Mouse (Mus musculus) forebrain, embryonic 16.5 days (tissue): ENCODE data around the gene Gm21976. TPM values are rescaled to one million over a fixed set of nuclear protein-coding genes. Genes with fewer than 3 reads are reported as not detected.
A peak's percentile ranks its signal among the peaks of the same experiment; 100 is the strongest.

Experiments
- ATAC-seq: fragments of 200-750 bp; cut with Nextera tagmentation; 2 replicates; pipeline ENCODE4 v1.8.0; 2017; ENCODE audit warnings: mild to moderate bottlenecking, moderate library complexity
- H3K27ac ChIP-seq: fragments of 300-500 bp; sonication (generic); 2 replicates; pipeline ENCODE4 v1.5.1; 2014; ENCODE audit warnings: low read length, control low read depth
- H3K27me3 ChIP-seq: fragments of 300-500 bp; sonication (generic); replicated peaks from 2 replicates; pipeline ENCODE4 v1.6.1; 2014; ENCODE audit warnings: low read length; ENCODE audit not compliant: control insufficient read depth, insufficient read depth
- H3K36me3 ChIP-seq: fragments of 300-500 bp; sonication (generic); 2 replicates; pipeline ENCODE4 v1.6.1; 2014; ENCODE audit not compliant: control insufficient read depth, insufficient read depth
- H3K4me1 ChIP-seq: fragments of 300-500 bp; sonication (generic); replicated peaks from 2 replicates; pipeline ENCODE4 v1.6.1; 2014; ENCODE audit warnings: low read length; ENCODE audit not compliant: control insufficient read depth, insufficient read depth
- H3K4me2 ChIP-seq: fragments of 300-500 bp; sonication (generic); 2 replicates; pipeline ENCODE4 v1.6.1; 2014; ENCODE audit warnings: mild to moderate bottlenecking, low read length, control low read depth
- H3K4me3 ChIP-seq: fragments of 300-500 bp; sonication (generic); replicated peaks from 2 replicates; pipeline ENCODE4 v1.5.1; 2014; ENCODE audit warnings: mild to moderate bottlenecking, low read length, control low read depth
- H3K9ac ChIP-seq: fragments of 300-500 bp; sonication (generic); replicated peaks from 2 replicates; pipeline ENCODE4 v1.6.1; 2014; ENCODE audit warnings: low read depth, low read length, control low read depth
- H3K9me3 ChIP-seq: fragments of 300-500 bp; sonication (generic); 2 replicates; pipeline ENCODE4 v1.6.1; 2016; ENCODE audit warnings: low read length; ENCODE audit not compliant: control insufficient read depth
- WGBS: fragments of 180-500 bp; shearing (Covaris S2); extraction: QIAGEN DNeasy Blood & Tissue Kit; methylation state at CpG from one replicate; pipeline ENCODE4 v1.1.7; 2014; 5-methylcytosine and 5-hydroxymethylcytosine counted together
- polyA plus RNA-seq: library from polyadenylated mRNA; unstranded; fragments of >200 nt; fragmentation: Nextera tagmentation; extraction: Ambion mirVana; gene quantifications from 2 replicates; pipeline ENCODE4 v1.2.1, GENCODE M21; 2015

Gene Gm21976
- polyA plus RNA-seq, 1 experiment from 2014 or later: not detected

- WGBS: under 1% methylated on average over 71 of the region's 71 CpGs
- peaks cover 15% of the 10 kb centered on the region for H3K36me3 ChIP-seq
- peak within 1 kb of the TSS; percentile 96 for H3K4me2 ChIP-seq
- peak within 1 kb of the TSS; percentile 73 for H3K4me3 ChIP-seq
- peaks cover 21% of the 10 kb centered on the region for H3K4me1 ChIP-seq
- H3K27ac ChIP-seq: peak within 1 kb of the TSS; percentile 93
- H3K9ac ChIP-seq: peak within 1 kb of the TSS; percentile 86
- peak; percentile 99 for ATAC-seq
- H3K9me3 ChIP-seq: no peaks in the 10 kb centered on the region
- no peaks in the 10 kb centered on the region for H3K27me3 ChIP-seq
Measured at GRCm38 (mm10) chr13:98262636-98263457, 16.8 kb upstream of the Gm21976 start, which contains the start of the genes Utp15 and Ankra2. TSS of gene Utp15 (minus strand) at chr13:98263041. TSS of gene Ankra2 (plus strand) at chr13:98263074.

GRCm38 (mm10) chr13:98263458-98263987, 16.2 kb upstream of the Gm21976 start:
- H3K4me3 ChIP-seq: peak overlapping the region; percentile 73
- under 1% methylated on average over 16 of the region's 16 CpGs for WGBS
- H3K36me3 ChIP-seq: peaks cover 12% of the 10 kb centered on the region
- H3K4me1 ChIP-seq: peaks cover 21% of the 10 kb centered on the region
- H3K9ac ChIP-seq: peak overlapping the region; percentile 86
- peak; percentile 37 for ATAC-seq
- peak overlapping the region; percentile 90 for H3K4me2 ChIP-seq
- H3K9me3 ChIP-seq: no peaks in the 10 kb centered on the region
- no peaks in the 10 kb centered on the region for H3K27me3 ChIP-seq
- H3K27ac ChIP-seq: peak overlapping the region; percentile 93

DNA sequence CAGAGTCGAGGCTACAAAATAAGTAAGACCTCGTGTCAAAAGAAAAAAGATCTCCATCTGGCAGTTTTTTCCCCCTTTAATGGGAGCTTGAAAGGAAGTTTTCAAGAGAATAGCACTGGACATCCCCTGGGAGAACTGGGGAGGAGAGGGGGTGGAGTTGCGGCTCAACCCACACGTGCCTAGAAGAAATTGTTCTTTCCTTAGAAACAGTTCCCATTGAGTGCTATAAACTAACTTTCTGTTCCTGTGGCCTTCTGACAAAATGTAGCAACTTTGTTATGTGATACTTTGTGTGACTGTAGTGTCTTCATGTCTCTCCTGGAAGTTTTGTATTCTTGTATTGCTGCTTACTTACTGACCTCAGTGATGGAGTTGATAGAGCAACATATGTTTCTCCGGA, 15.6 kb upstream of the Gm21976 start:
- WGBS: 29% methylated on average over 5 of the region's 5 CpGs
- no peak for ATAC-seq
- Histone ChIP-seq H3K36me3 (peaks cover 11% of the 10 kb centered on the region), H3K4me3 (peak overlapping the region; percentile 73), H3K9ac (peak overlapping the region; percentile 86), H3K27ac (no peak overlapping the region), H3K4me1 (peaks cover 21% of the 10 kb centered on the region), H3K27me3 (no peaks in the 10 kb centered on the region), H3K4me2 (peak overlapping the region; percentile 90), H3K9me3 (no peaks in the 10 kb centered on the region)

DNA sequence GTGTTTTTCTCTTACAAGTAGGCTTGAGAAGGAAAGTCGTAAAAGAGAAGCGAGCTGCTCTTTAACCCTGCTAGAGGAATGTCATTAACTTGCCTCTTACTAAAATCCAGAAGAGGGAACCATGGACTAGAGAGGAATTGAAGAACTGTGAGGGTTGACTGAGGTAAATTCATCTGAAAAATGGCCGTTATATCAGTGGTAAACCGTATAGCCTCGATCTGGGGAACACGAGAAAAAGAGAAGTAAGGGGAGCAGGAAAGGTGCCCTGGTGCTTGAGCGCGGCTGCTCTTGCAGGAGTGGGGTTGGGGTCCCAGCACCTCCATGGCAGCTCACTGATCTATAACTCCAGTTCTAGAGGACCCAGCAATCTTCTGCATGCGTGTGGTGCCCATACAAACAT, 5.7 kb upstream of the Gm21976 start:
- WGBS: 95% methylated on average over 9 of the region's 9 CpGs
- Histone ChIP-seq H3K4me2 (no peak overlapping the region), H3K27me3 (no peaks in the 10 kb centered on the region)

DNA sequence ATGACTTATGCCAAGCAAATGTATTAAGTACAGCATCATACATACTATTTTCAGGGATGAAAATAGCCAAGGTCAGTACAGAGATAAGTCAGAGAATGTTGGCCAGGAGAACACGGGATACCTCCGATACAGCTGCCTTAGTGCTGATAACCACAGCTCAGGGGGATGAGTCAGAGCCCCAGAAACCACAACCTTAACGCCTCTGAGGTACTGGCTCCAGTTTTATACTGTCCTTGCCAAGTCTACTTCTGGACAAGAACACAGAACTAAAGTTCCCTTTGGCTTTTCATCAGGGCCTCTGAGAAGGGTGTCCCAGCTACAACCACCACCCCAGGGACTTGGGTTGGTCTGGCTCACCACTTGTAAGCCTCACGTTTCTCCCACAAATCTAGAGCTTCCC, 4.0 kb upstream of the Gm21976 start:
- Histone ChIP-seq H3K36me3 (peaks cover 23% of the 10 kb centered on the region), H3K4me3 (no peak overlapping the region), H3K9ac (no peak overlapping the region), H3K4me1 (no peaks in the 10 kb centered on the region), H3K9me3 (no peaks in the 10 kb centered on the region), H3K4me2 (no peak overlapping the region), H3K27me3 (no peaks in the 10 kb centered on the region), H3K27ac (no peak overlapping the region)
- WGBS: 84% methylated on average over 4 of the region's 4 CpGs
- no peak for ATAC-seq

More for the DNA sequence above, 5.7 kb upstream of the Gm21976 start:
- Histone ChIP-seq H3K9ac (no peak overlapping the region), H3K4me3 (no peak overlapping the region), H3K4me1 (no peaks in the 10 kb centered on the region), H3K36me3 (peaks cover 29% of the 10 kb centered on the region), H3K27ac (no peak overlapping the region), H3K9me3 (no peaks in the 10 kb centered on the region)
- no peak for ATAC-seq

- no peaks in the 10 kb centered on the region for H3K27me3 ChIP-seq
- H3K27ac ChIP-seq: no peak overlapping the region
- H3K4me1 ChIP-seq: no peaks in the 10 kb centered on the region
- no peak overlapping the region for H3K4me3 ChIP-seq
- H3K4me2 ChIP-seq: no peak overlapping the region
- H3K36me3 ChIP-seq: peaks cover 19% of the 10 kb centered on the region
- WGBS: 89% methylated on average over 7 of the region's 7 CpGs
- H3K9ac ChIP-seq: no peak overlapping the region
- no peak for ATAC-seq
- no peaks in the 10 kb centered on the region for H3K9me3 ChIP-seq
Measured at GRCm38 (mm10) chr13:98276253-98276652, 3.4 kb upstream of the Gm21976 start.

DNA sequence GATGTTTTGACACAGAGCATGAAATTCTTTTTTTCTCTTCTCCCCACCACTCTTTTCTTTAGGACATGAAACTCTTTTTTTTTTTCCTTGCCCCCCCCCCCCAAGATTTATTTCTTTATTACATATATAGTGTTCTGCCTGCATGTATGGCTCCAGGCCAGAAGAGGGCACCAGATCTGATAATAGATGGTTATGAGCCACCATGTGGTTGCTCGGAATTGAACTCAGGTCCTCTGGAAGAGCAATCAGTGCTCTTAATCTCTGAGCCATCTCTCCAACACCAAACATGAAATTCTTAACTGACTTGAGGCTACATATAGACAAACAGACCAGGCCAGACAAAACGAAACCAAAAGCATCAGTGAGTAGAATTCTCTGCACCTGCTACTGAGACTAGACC, 2.2 kb upstream of the Gm21976 start:
- no peak overlapping the region for H3K4me3 ChIP-seq
- peaks cover 15% of the 10 kb centered on the region for H3K36me3 ChIP-seq
- no peak for ATAC-seq
- WGBS: 91% methylated on average over 2 of the region's 2 CpGs
- no peaks in the 10 kb centered on the region for H3K4me1 ChIP-seq
- H3K9me3 ChIP-seq: no peaks in the 10 kb centered on the region
- no peak overlapping the region for H3K4me2 ChIP-seq
- no peak overlapping the region for H3K9ac ChIP-seq
- no peaks in the 10 kb centered on the region for H3K27me3 ChIP-seq
- no peak overlapping the region for H3K27ac ChIP-seq

GRCm38 (mm10) chr13:98280990-98281650, 1.4 kb downstream of the Gm21976 start:
- Histone ChIP-seq H3K27ac (no peak overlapping the region), H3K4me3 (no peak overlapping the region), H3K9ac (no peak overlapping the region), H3K36me3 (no peaks in the 10 kb centered on the region), H3K4me1 (no peaks in the 10 kb centered on the region), H3K9me3 (no peaks in the 10 kb centered on the region), H3K27me3 (no peaks in the 10 kb centered on the region), H3K4me2 (no peak overlapping the region)
- 80% methylated on average over 12 of the region's 12 CpGs for WGBS
- no peak for ATAC-seq

DNA sequence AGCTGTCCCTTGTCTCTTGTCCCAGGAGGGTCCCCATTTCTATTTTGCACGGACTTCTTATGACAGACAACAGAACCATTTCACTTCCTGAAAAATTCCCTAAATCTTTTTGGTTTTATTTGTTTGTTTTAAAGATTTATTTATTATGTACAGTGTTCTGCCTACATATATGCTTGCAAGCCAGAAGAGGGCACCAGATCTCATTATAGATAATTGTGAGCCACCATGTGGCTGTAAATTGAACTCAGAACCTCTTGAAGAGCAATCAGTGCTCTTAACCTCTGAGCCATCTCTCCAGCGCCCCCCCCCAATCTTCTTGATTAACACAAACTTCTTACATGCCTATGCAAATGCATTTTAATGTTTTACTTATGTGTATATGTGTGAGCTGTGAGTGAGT, 11.0 kb downstream of the Gm21976 start:
- no peaks in the 10 kb centered on the region for H3K36me3 ChIP-seq
- H3K9me3 ChIP-seq: no peaks in the 10 kb centered on the region
- ATAC-seq: no peak
- no peak overlapping the region for H3K4me3 ChIP-seq
- H3K4me2 ChIP-seq: no peak overlapping the region
- H3K4me1 ChIP-seq: no peaks in the 10 kb centered on the region
- H3K27ac ChIP-seq: no peak overlapping the region
- no peak overlapping the region for H3K9ac ChIP-seq
- WGBS: 42% methylated on average over 2 of the region's 2 CpGs
- H3K27me3 ChIP-seq: no peaks in the 10 kb centered on the region
